Mouse (Mus musculus): Measurements from ENCODE around the gene Olfr1112. TPM values are rescaled to one million over a fixed set of nuclear protein-coding genes. Genes with fewer than 3 reads are reported as not detected.
"Not testable (repeated sequence)": the region's sequence is repeated elsewhere in the genome, so short reads cannot be mapped to it uniquely, and the experiment has no call there.

Gene Olfr1112
- not detected for polyA plus RNA-seq (2017; shearing (Covaris generic))

DNA sequence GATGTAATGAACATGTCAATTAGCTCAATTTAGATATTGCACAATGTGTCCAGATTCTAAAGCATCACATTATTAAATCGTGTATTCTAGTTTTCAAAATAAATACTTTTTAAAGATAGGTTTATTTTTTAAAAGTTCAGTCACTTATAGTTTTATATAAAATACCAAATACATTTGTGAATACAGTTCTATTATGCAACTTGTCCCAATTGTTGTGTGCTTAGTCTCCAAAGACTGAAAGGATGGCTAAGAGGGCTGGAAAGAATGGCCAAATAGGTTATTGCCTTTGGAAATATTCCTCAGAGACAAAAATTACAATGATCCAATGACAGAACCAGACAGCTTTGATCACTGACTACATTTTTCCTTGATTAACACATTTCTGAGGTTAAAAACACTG, at the start of gene Olfr1112:
TSS of gene Olfr1112 (plus strand) at position 301 of the 400 bp plus-strand sequence.
- ATAC-seq = no peak

DNA sequence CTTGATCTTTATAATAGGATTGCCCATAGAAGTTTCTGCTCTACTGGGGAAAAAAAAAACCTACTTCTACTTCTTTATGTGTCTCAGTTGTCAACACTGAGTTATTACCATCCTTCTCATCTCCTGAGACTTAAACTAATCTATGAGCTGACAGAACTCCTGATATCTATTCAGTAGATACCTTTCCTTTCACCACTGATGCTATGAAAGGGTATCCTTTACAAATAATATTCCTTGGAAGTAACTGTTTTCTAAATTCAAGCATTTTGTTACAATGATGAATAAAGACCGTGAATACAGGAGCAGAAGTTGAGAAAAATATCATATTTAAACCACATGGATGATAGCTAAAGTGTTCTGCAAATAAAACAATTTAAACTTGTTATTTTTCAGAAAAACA, 47.4 kb upstream of the Olfr1112 start, which contains the start of gene Olfr1110:
TSS of gene Olfr1110 (minus strand) at position 101 of the 400 bp plus-strand sequence.
- ATAC-seq = no peak

DNA sequence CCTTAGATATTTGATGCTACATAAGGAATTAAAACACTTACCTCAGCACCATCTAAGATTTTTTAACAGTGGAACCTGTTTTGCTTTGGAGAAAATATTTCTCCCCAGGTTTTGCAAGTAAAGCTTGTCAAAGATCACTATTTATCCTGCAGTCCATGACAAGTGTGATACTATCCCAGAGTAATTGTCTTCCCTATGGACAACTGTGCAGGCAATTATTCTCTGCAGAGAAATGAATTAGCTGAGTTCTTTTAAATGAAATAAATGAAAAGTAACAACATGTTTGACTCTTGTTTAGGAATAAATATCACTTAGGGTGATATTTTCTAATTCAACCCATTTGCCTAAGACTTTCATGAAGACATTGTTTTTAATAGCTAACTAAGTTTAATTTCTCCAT, 35.1 kb upstream of the Olfr1112 start, which contains the start of gene Olfr1111:
TSS of gene Olfr1111 (minus strand) at position 101 of the 400 bp plus-strand sequence.
- ATAC-seq = no peak

DNA sequence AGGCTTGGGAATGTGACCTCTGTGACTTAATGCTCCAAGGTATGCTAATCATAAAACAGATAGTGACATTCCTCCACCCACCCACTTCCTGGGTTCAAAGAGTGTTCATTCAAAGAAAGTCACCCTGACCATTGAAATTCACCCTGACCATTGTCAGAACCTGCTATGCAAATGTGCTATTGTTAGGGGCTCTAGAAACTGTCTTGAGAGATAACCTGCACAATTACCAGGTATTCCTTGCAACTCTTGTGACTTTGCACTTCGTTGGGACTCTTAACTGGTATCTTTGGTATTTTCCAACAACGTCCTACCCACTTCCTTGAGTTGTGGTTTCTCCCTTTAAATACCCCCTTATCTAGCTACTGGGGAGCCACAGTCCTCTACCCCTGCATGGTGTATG, 19.9 kb upstream of the Olfr1112 start:
- ATAC-seq = not testable (repeated sequence)

DNA sequence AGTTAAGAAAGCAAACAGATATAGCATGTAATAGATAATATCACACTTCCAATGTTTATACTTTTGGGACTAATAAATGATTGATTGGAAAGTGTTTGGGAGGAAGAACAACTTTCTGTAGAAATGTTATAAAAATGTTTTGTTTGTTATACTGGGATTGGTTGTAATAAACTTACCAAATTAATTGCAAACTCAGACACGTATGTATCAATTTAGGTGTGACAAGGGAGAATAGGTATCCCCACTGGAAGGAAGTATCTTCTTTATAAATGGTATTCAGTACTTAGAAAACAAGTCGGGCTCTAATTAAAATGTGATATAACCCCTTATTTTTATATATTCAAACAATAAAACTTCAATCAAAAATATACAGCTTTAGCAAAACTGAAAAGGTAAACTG, 21.1 kb downstream of the Olfr1112 start, which contains the start of gene Olfr1113:
TSS of gene Olfr1113 (plus strand) at position 301 of the 400 bp plus-strand sequence.
- no peak for ATAC-seq

Other genes starting within 250 kb of the Olfr1112 start
- gene Olfr1099, start 227.1 kb upstream of the Olfr1112 start, polyA plus RNA-seq (2017; shearing (Covaris generic)) = not detected
- not detected for gene Olfr1100, start 207.8 kb upstream of the Olfr1112 start, polyA plus RNA-seq (2017; shearing (Covaris generic))
- gene Olfr1101, start 196.6 kb upstream of the Olfr1112 start, polyA plus RNA-seq (2017; shearing (Covaris generic)) = not detected
- not detected for gene Olfr1102, start 189.4 kb upstream of the Olfr1112 start, polyA plus RNA-seq (2017; shearing (Covaris generic))
- not detected for gene Olfr1104, start 160.7 kb upstream of the Olfr1112 start, polyA plus RNA-seq (2017; shearing (Covaris generic))
- gene Olfr1105, start 151.3 kb upstream of the Olfr1112 start, polyA plus RNA-seq (2017; shearing (Covaris generic)) = not detected
- gene Olfr1106, start 135.5 kb upstream of the Olfr1112 start, polyA plus RNA-seq (2017; shearing (Covaris generic)) = not detected
- gene Olfr1107, start 112.0 kb upstream of the Olfr1112 start, polyA plus RNA-seq (2017; shearing (Covaris generic)) = not detected
- under 1 TPM in 1 of 2 experiments, not detected in 1; 0.13 TPM for gene Olfr1109, start 91.8 kb upstream of the Olfr1112 start, polyA plus RNA-seq (2017; shearing (Covaris generic))
- not detected for gene Olfr259, start 73.2 kb upstream of the Olfr1112 start, polyA plus RNA-seq (2017; shearing (Covaris generic))
- gene Olfr1110, start 47.5 kb upstream of the Olfr1112 start, polyA plus RNA-seq (2017; shearing (Covaris generic)) = not detected
- not detected for gene Olfr1111, start 35.2 kb upstream of the Olfr1112 start, polyA plus RNA-seq (2017; shearing (Covaris generic))
- not detected for gene Olfr1113, start 21.2 kb downstream of the Olfr1112 start, polyA plus RNA-seq (2017; shearing (Covaris generic))
- not detected for gene Olfr1115, start 60.2 kb downstream of the Olfr1112 start, polyA plus RNA-seq (2017; shearing (Covaris generic))
- under 1 TPM in 1 of 2 experiments, not detected in 1; 0.13 TPM for gene Olfr1116, start 79.7 kb downstream of the Olfr1112 start, polyA plus RNA-seq (2017; shearing (Covaris generic))
- gene Olfr1118, start 119.8 kb downstream of the Olfr1112 start, polyA plus RNA-seq (2017; shearing (Covaris generic)) = not detected
- gene Olfr1120, start 167.0 kb downstream of the Olfr1112 start, polyA plus RNA-seq (2017; shearing (Covaris generic)) = not detected
- not detected for gene Olfr1121, start 182.1 kb downstream of the Olfr1112 start, polyA plus RNA-seq (2017; shearing (Covaris generic))
- gene Olfr1122, start 198.1 kb downstream of the Olfr1112 start, polyA plus RNA-seq (2017; shearing (Covaris generic)) = not detected
- not detected for gene Olfr1123, start 228.8 kb downstream of the Olfr1112 start, polyA plus RNA-seq (2017; shearing (Covaris generic))
- gene Olfr1124, start 242.5 kb downstream of the Olfr1112 start, polyA plus RNA-seq (2017; shearing (Covaris generic)) = 1 to 10 TPM in 1 of 2 experiments, not detected in 1; 3.3 TPM

All from CD4-positive, CD25-positive, alpha-beta regulatory T cell, adult 4 months (primary cell).